Mouse (Mus musculus) hindbrain, postnatal 0 days (tissue): ENCODE data around the gene Xpc. TPM values are rescaled to one million over a fixed set of nuclear protein-coding genes. Genes with fewer than 3 reads are reported as not detected.
A peak's percentile ranks its signal among the peaks of the same experiment; 100 is the strongest.

ENCODE experiments used
- ATAC-seq: fragments of 200-750 bp; cut with Nextera tagmentation; 2 replicates; pipeline ENCODE4 v1.8.0; 2017; ENCODE audit warnings: mild to moderate bottlenecking, moderate TSS enrichment, moderate library complexity
- DNase-seq: peaks from one replicate; pipeline ENCODE4 v3.0.0-alpha.2; 2015; ENCODE audit warnings: low spot score
- H3K27ac ChIP-seq: fragments of 300-500 bp; sonication (generic); 2 replicates; pipeline ENCODE4 v1.5.1; 2014; ENCODE audit warnings: mild to moderate bottlenecking
- H3K27me3 ChIP-seq: fragments of 300-500 bp; sonication (generic); 2 replicates; pipeline ENCODE4 v1.6.1; 2014; ENCODE audit warnings: low read length, mixed read lengths; ENCODE audit not compliant: insufficient read depth
- H3K36me3 ChIP-seq: fragments of 300-500 bp; sonication (generic); 2 replicates; pipeline ENCODE4 v1.6.1; 2014; ENCODE audit warnings: low read length, mixed read lengths; ENCODE audit not compliant: insufficient read depth
- H3K4me1 ChIP-seq: fragments of 300-500 bp; sonication (generic); 2 replicates; pipeline ENCODE4 v1.6.1; 2014; ENCODE audit warnings: antibody characterized with exemption, low read length, mixed read lengths; ENCODE audit not compliant: insufficient read depth
- H3K4me2 ChIP-seq: fragments of 300-500 bp; sonication (generic); 2 replicates; pipeline ENCODE4 v1.6.1; 2014; ENCODE audit warnings: low read depth, mild to moderate bottlenecking, low read length, moderate library complexity, mixed read lengths
- H3K4me3 ChIP-seq: fragments of 300-500 bp; sonication (generic); 2 replicates; pipeline ENCODE4 v1.5.1; 2014; ENCODE audit warnings: low read length
- H3K9ac ChIP-seq: fragments of 300-500 bp; sonication (generic); replicated peaks from 2 replicates; pipeline ENCODE4 v1.6.1; 2014; ENCODE audit warnings: mild to moderate bottlenecking, low read length, moderate library complexity, mixed read lengths
- H3K9me3 ChIP-seq: fragments of 300-500 bp; sonication (generic); 2 replicates; pipeline ENCODE4 v1.6.1; 2016; ENCODE audit warnings: low read length, mixed read lengths
- CTCF ChIP-seq: IDR thresholded peaks from 2 replicates; pipeline ENCODE4 v1.5.1; 2016; ENCODE audit warnings: antibody characterized with exemption, control low read depth, low read depth
- WGBS: fragments of 180-500 bp; shearing (Covaris S2); extraction: QIAGEN DNeasy Blood & Tissue Kit; methylation state at CpG from one replicate; pipeline ENCODE4 v1.1.7; 2014; 5-methylcytosine and 5-hydroxymethylcytosine counted together
- polyA plus RNA-seq: library from polyadenylated mRNA; unstranded; fragments of >200 nt; fragmentation: Nextera tagmentation; extraction: Ambion mirVana; gene quantifications from 2 replicates; pipeline ENCODE4 v1.2.1, GENCODE M21; 2015
- total RNA-seq: library from RNA; depleted of rRNA; stranded (reverse); fragments of >200 nt; gene quantifications from 2 replicates; pipeline ENCODE4 v1.2.3, GENCODE M21; 2014

The Xpc gene
- total and polyA plus RNA-seq, 2 experiments from 2014 or later = 10.8 to 11.9 TPM

DNA sequence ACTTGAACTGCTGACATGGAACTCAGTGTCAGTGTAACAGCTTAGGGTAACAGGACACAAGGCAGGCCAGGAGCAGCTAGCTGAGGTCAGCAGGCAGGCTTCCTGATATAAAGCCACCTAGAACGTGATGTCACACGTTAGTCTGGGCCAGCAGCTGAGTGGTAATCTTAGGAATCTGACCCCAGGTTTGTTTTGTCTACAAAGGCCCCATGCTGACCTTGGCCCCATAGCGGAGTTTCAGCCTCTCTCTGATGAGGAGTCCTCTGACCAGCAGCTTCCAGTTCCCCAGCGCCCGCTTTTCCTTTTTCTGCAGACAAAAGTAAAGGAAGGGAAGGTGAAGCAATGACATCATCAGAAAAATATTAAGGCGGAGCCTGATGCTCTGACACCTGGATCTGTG is 24.7 kb downstream of the Xpc start:
- DNase-seq (no peak), ATAC-seq (no peak)
- H3K36me3 ChIP-seq = peaks cover 47% of the 10 kb centered on the region
- H3K4me1 ChIP-seq = no peaks in the 10 kb centered on the region
- no peak overlapping the region for H3K9ac ChIP-seq
- no peak for TF ChIP-seq CTCF
- no peak overlapping the region for H3K4me3 ChIP-seq
- H3K4me2 ChIP-seq = no peak overlapping the region
- no peak overlapping the region for H3K27ac ChIP-seq
- H3K27me3 ChIP-seq = no peaks in the 10 kb centered on the region
- WGBS = 75% methylated on average over 6 of the region's 6 CpGs
- no peaks in the 10 kb centered on the region for H3K9me3 ChIP-seq

- H3K27ac ChIP-seq = no peak overlapping the region
- no peak for TF ChIP-seq CTCF
- no peak overlapping the region for H3K4me3 ChIP-seq
- 82% methylated on average over 10 of the region's 10 CpGs for WGBS
- ATAC-seq (no peak), DNase-seq (no peak)
- no peaks in the 10 kb centered on the region for H3K9me3 ChIP-seq
- H3K4me2 ChIP-seq = no peak overlapping the region
- no peaks in the 10 kb centered on the region for H3K4me1 ChIP-seq
- peaks cover 54% of the 10 kb centered on the region for H3K36me3 ChIP-seq
- no peak overlapping the region for H3K9ac ChIP-seq
- H3K27me3 ChIP-seq = no peaks in the 10 kb centered on the region
Observed at GRCm38 (mm10) chr6:91489872-91490271, 25.8 kb downstream of the Xpc start.

- no peak overlapping the region for H3K9ac ChIP-seq
- TF ChIP-seq CTCF = no peak
- H3K4me1 ChIP-seq = no peaks in the 10 kb centered on the region
- H3K4me2 ChIP-seq = no peak overlapping the region
- WGBS = 83% methylated on average over 9 of the region's 9 CpGs
- no peaks in the 10 kb centered on the region for H3K27me3 ChIP-seq
- ATAC-seq (peak; percentile 18; the same call in 1 of the 2 replicates), DNase-seq (no peak)
- no peak overlapping the region for H3K27ac ChIP-seq
- no peak overlapping the region for H3K4me3 ChIP-seq
- H3K9me3 ChIP-seq = no peaks in the 10 kb centered on the region
- H3K36me3 ChIP-seq = peaks cover 57% of the 10 kb centered on the region
Observed at GRCm38 (mm10) chr6:91488496-91489212, 27.0 kb downstream of the Xpc start.

DNA sequence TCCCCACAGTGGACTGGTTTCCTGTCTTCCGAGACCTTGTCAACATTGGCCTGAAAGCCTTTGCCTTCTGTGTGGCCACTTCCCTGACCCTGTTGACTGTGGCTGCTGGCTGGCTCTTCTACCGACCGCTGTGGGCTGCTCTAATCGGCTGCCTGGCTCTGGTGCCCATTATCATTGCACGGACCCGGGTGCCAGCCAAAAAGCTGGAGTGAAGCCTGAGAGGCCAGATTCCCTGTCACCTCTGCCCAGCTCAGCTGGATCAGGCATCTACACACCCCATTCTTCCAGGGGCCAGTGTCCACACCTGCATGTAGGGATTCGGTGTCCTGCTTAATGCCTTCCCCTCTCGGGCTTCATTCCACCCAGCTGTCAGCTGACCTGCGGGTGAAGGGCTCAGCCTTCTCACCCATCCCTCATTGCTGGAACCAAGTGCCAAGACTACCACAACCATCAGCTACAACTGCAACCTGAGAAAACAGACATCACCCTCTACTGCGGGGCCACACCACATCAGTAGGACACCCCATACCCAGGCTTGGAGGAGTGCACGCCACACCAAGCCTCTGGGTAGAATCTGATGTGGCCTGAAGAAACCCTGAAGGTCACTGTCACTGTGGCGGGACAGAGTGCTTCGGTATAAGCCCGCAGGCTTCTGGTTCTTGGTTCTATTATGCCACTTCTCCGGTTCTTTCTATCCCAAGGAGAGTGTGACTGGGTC is 28.8 kb downstream of the Xpc start:
- 92% methylated on average over 15 of the region's 15 CpGs for WGBS
- ATAC-seq (no peak), DNase-seq (no peak)
- Histone ChIP-seq H3K36me3 (peaks cover 70% of the 10 kb centered on the region), H3K4me1 (no peaks in the 10 kb centered on the region), H3K27me3 (no peaks in the 10 kb centered on the region), H3K27ac (no peak overlapping the region), H3K4me2 (no peak overlapping the region), H3K9me3 (no peaks in the 10 kb centered on the region), H3K4me3 (no peak overlapping the region), H3K9ac (no peak overlapping the region)
- no peak for TF ChIP-seq CTCF

DNA sequence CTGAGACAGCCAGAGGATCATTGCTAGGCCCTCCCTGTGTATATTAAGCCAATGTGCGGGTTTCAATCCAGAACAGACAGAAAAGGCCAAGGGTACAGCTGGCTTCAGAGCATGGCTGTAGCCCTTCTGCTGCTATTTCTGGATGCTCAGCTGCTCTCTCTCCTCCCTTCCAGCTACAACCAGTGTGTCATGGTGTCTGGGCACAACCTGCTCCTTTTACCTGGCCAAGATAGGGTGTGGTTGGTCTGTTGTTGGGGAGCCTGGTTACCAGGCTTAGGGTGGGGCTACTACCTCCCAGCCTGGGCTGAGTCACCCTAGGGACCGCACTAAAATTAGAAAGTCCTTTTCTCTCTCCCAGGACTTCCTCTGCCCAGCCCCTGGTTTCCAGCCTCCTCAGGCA is 32.3 kb downstream of the Xpc start:
- Histone ChIP-seq H3K4me2 (no peak overlapping the region), H3K4me1 (no peaks in the 10 kb centered on the region), H3K9ac (no peak overlapping the region), H3K9me3 (no peaks in the 10 kb centered on the region), H3K4me3 (no peak overlapping the region), H3K36me3 (peaks cover 98% of the 10 kb centered on the region), H3K27ac (no peak overlapping the region), H3K27me3 (no peaks in the 10 kb centered on the region)
- 96% methylated on average over 2 of the region's 2 CpGs for WGBS
- ATAC-seq = no peak
- no peak for TF ChIP-seq CTCF
- no peak for DNase-seq

DNA sequence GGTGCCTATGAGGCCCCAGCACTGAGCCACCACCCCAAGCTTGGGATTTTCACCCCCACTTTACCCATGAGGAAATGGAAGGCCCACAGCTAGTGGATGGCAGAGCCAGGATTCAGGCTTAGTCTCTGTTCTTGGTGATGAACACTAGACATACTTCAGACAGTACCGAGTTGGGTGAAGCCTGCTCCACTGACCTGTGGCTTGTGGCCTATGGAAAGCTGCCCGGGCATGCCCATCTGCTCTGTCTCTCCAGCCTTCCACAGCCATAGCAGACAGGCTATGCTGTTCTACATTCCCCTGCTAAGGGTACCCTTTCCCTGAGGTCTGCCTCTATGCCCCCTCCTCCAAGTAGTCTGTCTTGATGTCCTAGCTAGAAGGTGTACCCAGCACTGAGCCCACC is 39.1 kb downstream of the Xpc start:
- no peak for ATAC-seq
- H3K9ac ChIP-seq = no peak overlapping the region
- no peak overlapping the region for H3K27ac ChIP-seq
- peaks cover 44% of the 10 kb centered on the region for H3K36me3 ChIP-seq
- no peak for DNase-seq
- H3K4me1 ChIP-seq = peaks cover 14% of the 10 kb centered on the region
- no peak overlapping the region for H3K4me2 ChIP-seq
- 94% methylated on average over 2 of the region's 2 CpGs for WGBS
- no peaks in the 10 kb centered on the region for H3K9me3 ChIP-seq
- TF ChIP-seq CTCF = no peak
- H3K27me3 ChIP-seq = no peaks in the 10 kb centered on the region
- no peak overlapping the region for H3K4me3 ChIP-seq
